Mouse (Mus musculus): ENCODE results near the gene Kiss1r.

GRCm38 (mm10) chr10:79889386-79889785, 27.4 kb upstream of the Kiss1r start:
- TF ChIP-seq CTCF (IDR thresholded peaks at IDR 0.05; ENCODE audit: low read depth, low read length), result no peak
- no peak for TF ChIP-seq POLR2A (IDR thresholded peaks at IDR 0.05; ENCODE audit: insufficient read depth, low read length)
